Mouse (Mus musculus) small intestine, adult 10 weeks (tissue): ENCODE results near the gene Gm3435. TPM values are rescaled to one million over a fixed set of nuclear protein-coding genes. Genes with fewer than 3 reads are reported as not detected.

Experiments
- polyA plus RNA-seq: library from polyadenylated mRNA; stranded (reverse); fragments of 350-450 nt; fragmentation: Illumina TruSeq; extraction: RNeasy Lipid Tissue Mini Kit (QIAGEN cat#74804); gene quantifications from one replicate; pipeline ENCODE4 v1.2.3, GENCODE M21; 2014; ENCODE audit warnings: low replicate concordance

The Gm3435 gene
- 2.1 TPM for polyA plus RNA-seq

DNA sequence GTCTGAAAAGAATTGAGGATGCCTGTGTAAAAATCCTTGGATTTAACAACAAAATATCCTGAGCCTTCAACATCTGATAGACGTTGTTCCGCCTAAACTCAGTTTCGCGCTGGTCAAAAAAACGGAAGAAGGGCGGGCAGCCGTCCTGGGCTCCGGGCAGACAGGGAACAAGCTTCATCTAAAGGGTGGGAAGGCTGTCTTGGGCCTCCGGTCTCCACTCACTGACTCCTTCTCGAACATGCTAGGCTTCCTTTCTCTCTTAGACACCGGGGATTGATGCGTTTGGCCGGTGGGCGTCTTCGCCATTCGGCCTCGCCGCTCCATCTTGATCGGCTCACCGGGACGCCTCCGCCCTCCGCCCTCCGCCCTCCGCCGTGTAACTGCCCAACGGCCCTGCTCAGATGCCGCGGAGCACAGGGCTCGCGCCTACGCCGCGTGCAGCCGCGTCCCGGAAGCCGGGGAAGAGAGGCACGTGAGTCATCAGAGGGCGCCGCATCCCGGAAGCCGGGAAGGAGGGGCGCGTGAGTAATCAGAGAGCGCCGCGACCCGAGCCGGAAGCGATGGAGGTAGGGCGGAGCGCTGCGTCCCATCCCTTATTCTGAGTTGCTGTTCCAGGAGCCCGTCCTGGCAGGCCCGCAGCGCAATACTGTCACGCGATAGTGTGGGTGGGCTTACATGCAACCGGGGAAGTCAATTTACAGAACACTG is at the start of gene Gm3435:
Gene Gm3435, plus strand, starts transcription at position 471 of the 708 bp plus-strand sequence.

DNA sequence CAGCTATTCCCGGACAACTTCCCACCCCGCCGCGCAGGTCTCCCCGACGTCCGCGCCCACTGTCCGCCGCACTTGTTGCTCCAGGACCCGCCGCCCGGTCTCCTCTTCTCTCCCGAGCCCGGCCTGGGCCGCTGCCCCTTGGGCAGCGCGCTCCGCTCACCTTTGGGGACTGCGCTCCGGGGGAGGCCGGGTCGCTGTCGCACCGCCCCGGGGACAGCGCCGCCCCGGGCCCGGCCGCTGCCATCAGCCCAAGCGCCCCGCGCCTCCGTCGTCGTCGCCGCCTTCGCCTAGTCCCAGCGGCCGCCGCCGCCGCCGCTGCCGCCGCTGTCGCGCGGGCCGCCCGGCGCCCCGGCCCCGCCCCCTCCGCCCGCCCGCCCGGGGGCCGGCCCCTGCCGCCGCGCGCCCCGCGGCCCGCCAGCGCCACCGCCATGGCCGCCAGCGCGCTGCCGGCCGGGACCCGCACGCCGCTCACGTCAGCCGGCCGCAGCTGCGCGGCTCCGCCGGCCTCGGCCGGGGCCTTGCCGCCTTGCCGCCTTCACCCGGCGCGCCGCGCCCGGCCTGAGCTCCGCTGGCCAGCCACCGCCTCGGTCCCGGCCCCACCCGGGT is 48.9 kb upstream of the Gm3435 start, which contains the start of gene Phf10:
Gene Phf10, minus strand, starts transcription at position 323 of the 606 bp plus-strand sequence.

DNA sequence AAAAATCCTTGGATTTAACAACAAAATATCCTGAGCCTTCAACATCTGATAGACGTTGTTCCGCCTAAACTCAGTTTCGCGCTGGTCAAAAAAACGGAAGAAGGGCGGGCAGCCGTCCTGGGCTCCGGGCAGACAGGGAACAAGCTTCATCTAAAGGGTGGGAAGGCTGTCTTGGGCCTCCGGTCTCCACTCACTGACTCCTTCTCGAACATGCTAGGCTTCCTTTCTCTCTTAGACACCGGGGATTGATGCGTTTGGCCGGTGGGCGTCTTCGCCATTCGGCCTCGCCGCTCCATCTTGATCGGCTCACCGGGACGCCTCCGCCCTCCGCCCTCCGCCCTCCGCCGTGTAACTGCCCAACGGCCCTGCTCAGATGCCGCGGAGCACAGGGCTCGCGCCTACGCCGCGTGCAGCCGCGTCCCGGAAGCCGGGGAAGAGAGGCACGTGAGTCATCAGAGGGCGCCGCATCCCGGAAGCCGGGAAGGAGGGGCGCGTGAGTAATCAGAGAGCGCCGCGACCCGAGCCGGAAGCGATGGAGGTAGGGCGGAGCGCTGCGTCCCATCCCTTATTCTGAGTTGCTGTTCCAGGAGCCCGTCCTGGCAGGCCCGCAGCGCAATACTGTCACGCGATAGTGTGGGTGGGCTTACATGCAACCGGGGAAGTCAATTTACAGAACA is 31.5 kb upstream of the Gm3435 start, which contains the start of the genes 9030025P20Rik and Gm3417:
Gene 9030025P20Rik, plus strand, starts transcription at position 107 of the 677 bp plus-strand sequence.
Gene Gm3417, minus strand, starts transcription at position 429 of the 677 bp plus-strand sequence.

DNA sequence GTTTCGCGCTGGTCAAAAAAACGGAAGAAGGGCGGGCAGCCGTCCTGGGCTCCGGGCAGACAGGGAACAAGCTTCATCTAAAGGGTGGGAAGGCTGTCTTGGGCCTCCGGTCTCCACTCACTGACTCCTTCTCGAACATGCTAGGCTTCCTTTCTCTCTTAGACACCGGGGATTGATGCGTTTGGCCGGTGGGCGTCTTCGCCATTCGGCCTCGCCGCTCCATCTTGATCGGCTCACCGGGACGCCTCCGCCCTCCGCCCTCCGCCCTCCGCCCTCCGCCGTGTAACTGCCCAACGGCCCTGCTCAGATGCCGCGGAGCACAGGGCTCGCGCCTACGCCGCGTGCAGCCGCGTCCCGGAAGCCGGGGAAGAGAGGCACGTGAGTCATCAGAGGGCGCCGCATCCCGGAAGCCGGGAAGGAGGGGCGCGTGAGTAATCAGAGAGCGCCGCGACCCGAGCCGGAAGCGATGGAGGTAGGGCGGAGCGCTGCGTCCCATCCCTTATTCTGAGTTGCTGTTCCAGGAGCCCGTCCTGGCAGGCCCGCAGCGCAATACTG is 31.3 kb downstream of the Gm3435 start, which contains the start of the genes Ermard, Tcte3 and Gm3448:
Gene Ermard, plus strand, starts transcription at position 34 of the 555 bp plus-strand sequence.
Gene Tcte3, minus strand, starts transcription at position 314 of the 555 bp plus-strand sequence.
Gene Gm3448, minus strand, starts transcription at position 363 of the 555 bp plus-strand sequence.

Other genes with a start within 250 kb of the Gm3435 start
- 4.0 TPM for gene Wdr27, start 67.0 kb upstream of the Gm3435 start, polyA plus RNA-seq
- 103 TPM for gene 1600012H06Rik, start 67.0 kb upstream of the Gm3435 start, polyA plus RNA-seq
- 87.8 TPM for gene Phf10, start 48.9 kb upstream of the Gm3435 start, polyA plus RNA-seq
- 4.9 TPM for gene 9030025P20Rik, start 31.7 kb upstream of the Gm3435 start, polyA plus RNA-seq
- gene Gm3417, start 31.4 kb upstream of the Gm3435 start, polyA plus RNA-seq, result 1.8 TPM
- gene Ermard, start 31.0 kb downstream of the Gm3435 start, polyA plus RNA-seq, result 43.9 TPM
- 1.9 TPM for gene Tcte3, start 31.3 kb downstream of the Gm3435 start, polyA plus RNA-seq
- 4.8 TPM for gene Gm3448, start 31.4 kb downstream of the Gm3435 start, polyA plus RNA-seq